Mouse (Mus musculus) cerebellum, adult 8-10 months (tissue): ENCODE results near the gene Hist1h1c.

Experiments used
- DNase-seq: peaks from one replicate; pipeline ENCODE4 v3.0.0; 2022

Gene Hist1h1c

GRCm38 (mm10) chr13:23746201-23747080, 7.8 kb downstream of the Hist1h1c start, which contains the start of gene Hist1h2bb:
Gene Hist1h2bb (plus strand): TSS chr13:23746734.
- peak; percentile 73 for DNase-seq

GRCm38 (mm10) chr13:23747081-23747891, 8.7 kb downstream of the Hist1h1c start:
- DNase-seq, result no peak

GRCm38 (mm10) chr13:23747892-23748288, 9.3 kb downstream of the Hist1h1c start:
- DNase-seq, result no peak

- no peak for DNase-seq
Measured at GRCm38 (mm10) chr13:23749563-23750121, 11.0 kb downstream of the Hist1h1c start.

GRCm38 (mm10) chr13:23750839-23751477, 12.3 kb downstream of the Hist1h1c start, which contains the start of gene Hist1h2ab:
Gene Hist1h2ab (plus strand): TSS chr13:23751126.
- DNase-seq, result peak; percentile 45

GRCm38 (mm10) chr13:23751478-23751956, 12.9 kb downstream of the Hist1h1c start:
- DNase-seq, result no peak

GRCm38 (mm10) chr13:23752067-23752741, 13.6 kb downstream of the Hist1h1c start, which contains the start of gene Hist1h3b:
Gene Hist1h3b (plus strand): TSS chr13:23752267.
- DNase-seq, result peak; percentile 63

- no peak for DNase-seq
Measured at GRCm38 (mm10) chr13:23752742-23753172, 14.1 kb downstream of the Hist1h1c start.

GRCm38 (mm10) chr13:23753314-23754078, 14.9 kb downstream of the Hist1h1c start:
- DNase-seq, result no peak

- DNase-seq, result no peak
Measured at GRCm38 (mm10) chr13:23755000-23755399, 16.4 kb downstream of the Hist1h1c start.

- peak; percentile 77 for DNase-seq
Measured at GRCm38 (mm10) chr13:23756790-23757189, 18.2 kb downstream of the Hist1h1c start, which contains the start of gene Hist1h4b. Gene Hist1h4b (plus strand): TSS chr13:23757013.

GRCm38 (mm10) chr13:23757211-23757773, 18.7 kb downstream of the Hist1h1c start:
- DNase-seq, result no peak

GRCm38 (mm10) chr13:23757921-23758320, 19.3 kb downstream of the Hist1h1c start:
- DNase-seq, result no peak

- no peak for DNase-seq
Measured at GRCm38 (mm10) chr13:23759251-23759771, 20.7 kb downstream of the Hist1h1c start.

GRCm38 (mm10) chr13:23759916-23760239, 21.3 kb downstream of the Hist1h1c start:
- DNase-seq, result no peak

GRCm38 (mm10) chr13:23760240-23760971, 21.8 kb downstream of the Hist1h1c start:
- no peak for DNase-seq

- DNase-seq, result peak; percentile 98
Measured at GRCm38 (mm10) chr13:23760972-23761864, 22.6 kb downstream of the Hist1h1c start, which contains the start of gene Hist1h4a. Gene Hist1h4a (minus strand): TSS chr13:23761230.
